Mouse (Mus musculus): ENCODE results near the gene Ap2a1. TPM values are rescaled to one million over a fixed set of nuclear protein-coding genes. Genes with fewer than 3 reads are reported as not detected.

Ap2a1 gene
- polyA plus RNA-seq, 1 experiment from 2014 or later = 83.2 TPM

GRCm38 (mm10) chr7:44908706-44909476 lies 20.4 kb downstream of the Ap2a1 start:
- no peak for DNase-seq
- Histone ChIP-seq H3K9ac (no peak overlapping the region), H3K9me3 (ENCODE audit: low read depth, low read length) (no peaks in the 10 kb centered on the region), H3K27me3 (ENCODE audit: insufficient read depth, low read length) (no peaks in the 10 kb centered on the region), H3K27ac (ENCODE audit: low read depth) (no peak overlapping the region), H3K4me2 (no peak overlapping the region), H3K4me1 (ENCODE audit: insufficient read depth) (no peaks in the 10 kb centered on the region), H3K36me3 (ENCODE audit: insufficient read depth) (peaks cover 93% of the 10 kb centered on the region), H3K4me3 (ENCODE audit: low read depth, low read length) (no peak overlapping the region)
- TF ChIP-seq CTCF (IDR thresholded peaks at IDR 0.05; ENCODE audit: low read depth) = no peak
- ATAC-seq (ENCODE audit: insufficient read depth) = no peak
- 89% methylated on average over 15 of the region's 15 CpGs for WGBS

GRCm38 (mm10) chr7:44905430-44905829 lies 23.9 kb downstream of the Ap2a1 start:
- 92% methylated on average over 20 of the region's 20 CpGs for WGBS
- ATAC-seq (ENCODE audit: insufficient read depth) (no peak), DNase-seq (no peak)
- Histone ChIP-seq H3K9ac (no peak overlapping the region), H3K36me3 (ENCODE audit: insufficient read depth) (peaks cover 91% of the 10 kb centered on the region), H3K4me1 (ENCODE audit: insufficient read depth) (no peaks in the 10 kb centered on the region), H3K4me2 (no peak overlapping the region), H3K27me3 (ENCODE audit: insufficient read depth, low read length) (no peaks in the 10 kb centered on the region), H3K9me3 (ENCODE audit: low read depth, low read length) (no peaks in the 10 kb centered on the region), H3K27ac (ENCODE audit: low read depth) (no peak overlapping the region), H3K4me3 (ENCODE audit: low read depth, low read length) (no peak overlapping the region)
- TF ChIP-seq CTCF (IDR thresholded peaks at IDR 0.05; ENCODE audit: low read depth) = no peak

- ATAC-seq (ENCODE audit: insufficient read depth) (peak; percentile 48), DNase-seq (peak; percentile 77)
- Histone ChIP-seq H3K27me3 (ENCODE audit: insufficient read depth, low read length) (no peaks in the 10 kb centered on the region), H3K9ac (0 out of 2 replicates have a peak overlapping the region, but pooled peaks have one; percentile 2), H3K4me1 (ENCODE audit: insufficient read depth) (peaks cover 6% of the 10 kb centered on the region; the same call in 1 of the 2 replicates), H3K9me3 (ENCODE audit: low read depth, low read length) (no peaks in the 10 kb centered on the region), H3K4me2 (peak overlapping the region; percentile 62), H3K36me3 (ENCODE audit: insufficient read depth) (peaks cover 71% of the 10 kb centered on the region), H3K27ac (ENCODE audit: low read depth) (peak overlapping the region; percentile 63; the same call in 1 of the 2 replicates), H3K4me3 (ENCODE audit: low read depth, low read length) (peak overlapping the region; percentile 31)
- peak; percentile 56 for TF ChIP-seq CTCF (IDR thresholded peaks at IDR 0.05; ENCODE audit: low read depth)
- WGBS = 11% methylated on average over 21 of the region's 21 CpGs
Measured at GRCm38 (mm10) chr7:44901230-44901722, 28.0 kb downstream of the Ap2a1 start.

GRCm38 (mm10) chr7:44900632-44901031 lies 28.7 kb downstream of the Ap2a1 start:
- Histone ChIP-seq H3K9me3 (ENCODE audit: low read depth, low read length) (no peaks in the 10 kb centered on the region), H3K4me1 (ENCODE audit: insufficient read depth) (peaks cover 6% of the 10 kb centered on the region; the same call in 1 of the 2 replicates), H3K36me3 (ENCODE audit: insufficient read depth) (peaks cover 65% of the 10 kb centered on the region), H3K27ac (ENCODE audit: low read depth) (no peak overlapping the region), H3K9ac (no peak overlapping the region), H3K4me2 (no peak overlapping the region), H3K4me3 (ENCODE audit: low read depth, low read length) (no peak overlapping the region), H3K27me3 (ENCODE audit: insufficient read depth, low read length) (no peaks in the 10 kb centered on the region)
- DNase-seq (no peak), ATAC-seq (ENCODE audit: insufficient read depth) (no peak)
- no peak for TF ChIP-seq CTCF (IDR thresholded peaks at IDR 0.05; ENCODE audit: low read depth)
- 89% methylated on average over 11 of the region's 11 CpGs for WGBS

GRCm38 (mm10) chr7:44898607-44899006 lies 30.7 kb downstream of the Ap2a1 start:
- H3K9ac ChIP-seq = no peak overlapping the region

GRCm38 (mm10) chr7:44896499-44896898 lies 32.8 kb downstream of the Ap2a1 start:
- TF ChIP-seq CTCF (IDR thresholded peaks at IDR 0.05; ENCODE audit: low read depth) = no peak
- peaks cover 19% of the 10 kb centered on the region for H3K4me1 ChIP-seq (ENCODE audit: insufficient read depth)

More at GRCm38 (mm10) chr7:44898607-44899006, 30.7 kb downstream of the Ap2a1 start:
- Histone ChIP-seq H3K36me3 (ENCODE audit: insufficient read depth) (peaks cover 45% of the 10 kb centered on the region), H3K27me3 (ENCODE audit: insufficient read depth, low read length) (no peaks in the 10 kb centered on the region), H3K9me3 (ENCODE audit: low read depth, low read length) (no peaks in the 10 kb centered on the region), H3K4me2 (0 out of 2 replicates have a peak overlapping the region, but pooled peaks have one; percentile 12), H3K4me3 (ENCODE audit: low read depth, low read length) (no peak overlapping the region), H3K4me1 (ENCODE audit: insufficient read depth) (peaks cover 12% of the 10 kb centered on the region), H3K27ac (ENCODE audit: low read depth) (no peak overlapping the region)
- ATAC-seq (ENCODE audit: insufficient read depth) (no peak), DNase-seq (peak; percentile 11)
- WGBS = 34% methylated on average over 19 of the region's 19 CpGs
- TF ChIP-seq CTCF (IDR thresholded peaks at IDR 0.05; ENCODE audit: low read depth) = peak; percentile 60

More at GRCm38 (mm10) chr7:44896499-44896898, 32.8 kb downstream of the Ap2a1 start:
- peaks cover 25% of the 10 kb centered on the region for H3K36me3 ChIP-seq (ENCODE audit: insufficient read depth)
- peak overlapping the region; percentile 87 for H3K27ac ChIP-seq (ENCODE audit: low read depth)
- H3K4me3 ChIP-seq (ENCODE audit: low read depth, low read length) = peak overlapping the region; percentile 68
- ATAC-seq (ENCODE audit: insufficient read depth) (no peak), DNase-seq (peak; percentile 26)
- peak overlapping the region; percentile 69 for H3K4me2 ChIP-seq
- H3K9me3 ChIP-seq (ENCODE audit: low read depth, low read length) = no peaks in the 10 kb centered on the region
- H3K9ac ChIP-seq = peak overlapping the region; percentile 75
- H3K27me3 ChIP-seq (ENCODE audit: insufficient read depth, low read length) = no peaks in the 10 kb centered on the region
- 26% methylated on average over 10 of the region's 10 CpGs for WGBS

Measured in lung, embryonic 14.5 days (tissue).